Mouse (Mus musculus) liver, postnatal 0 days (tissue): Measurements from ENCODE around the gene Meiob.
A peak's percentile ranks its signal among the peaks of the same experiment; 100 is the strongest.

Source experiments
- CTCF ChIP-seq: sonication (generic); IDR thresholded peaks from 2 replicates; pipeline ENCODE4 v1.5.1; 2016; ENCODE audit warnings: antibody characterized with exemption, low read depth
- EP300 ChIP-seq: IDR thresholded peaks from 2 replicates; pipeline ENCODE4 v1.6.1; 2016; ENCODE audit warnings: antibody characterized with exemption, low read depth, mild to moderate bottlenecking

DNA sequence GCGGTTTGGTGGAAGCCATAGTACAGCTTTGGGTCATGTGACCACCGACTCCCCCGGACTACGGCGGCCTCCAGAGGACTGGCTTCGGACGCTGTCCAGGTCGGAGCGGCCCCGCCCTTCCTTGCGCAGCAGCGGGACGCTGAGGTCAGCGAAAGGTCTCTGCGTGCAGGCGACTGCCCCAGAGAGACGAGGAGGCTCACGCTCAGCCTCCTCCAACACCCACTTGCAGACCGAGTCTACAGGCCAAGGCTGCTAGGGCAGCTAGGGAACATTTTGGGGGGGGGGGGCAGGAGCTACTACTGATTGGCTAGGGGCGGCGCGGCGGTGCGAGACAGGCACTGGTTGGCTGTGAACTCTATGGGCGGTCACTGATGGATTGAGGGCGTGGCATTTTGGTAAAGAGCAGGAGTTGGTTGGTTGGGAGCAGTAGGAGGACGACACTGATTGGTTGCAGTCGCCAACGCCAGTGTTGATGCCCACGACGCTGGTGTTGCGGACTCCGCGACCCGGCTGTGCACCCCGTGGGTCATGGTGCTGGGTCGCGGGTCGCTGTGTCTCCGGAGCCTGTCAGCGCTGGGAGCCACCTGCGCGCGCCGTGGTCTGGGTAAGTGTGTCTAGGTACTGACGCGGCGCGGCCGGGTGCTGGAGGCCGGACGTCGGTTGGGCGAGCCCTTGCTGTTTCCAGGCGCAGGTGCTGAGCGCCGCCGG, 46.1 kb downstream of the Meiob start, which contains the start of gene Fahd1:
- TF ChIP-seq CTCF (peak; percentile 37), EP300 (peak; percentile 79; the same call in 1 of the 2 replicates)
